Mouse (Mus musculus) cerebellum, adult 2 months (tissue): Measurements from ENCODE around the gene Dlgap5.
"Not testable (repeated sequence)": the region's sequence is repeated elsewhere in the genome, so short reads cannot be mapped to it uniquely, and the experiment has no call there.

ENCODE experiments used
- CTCF ChIP-seq: fragments of 200-500 bp; IDR thresholded peaks from 2 replicates; pipeline ENCODE4 v1.5.1; 2011; ENCODE audit warnings: low read depth, mild to moderate bottlenecking, control low read depth, low read length, moderate library complexity, borderline replicate concordance; ENCODE audit not compliant: insufficient read depth
- POLR2A ChIP-seq: fragments of 200-500 bp; IDR thresholded peaks from 2 replicates; pipeline ENCODE4 v1.6.1; 2011; ENCODE audit warnings: low read length, control low read depth, borderline replicate concordance; ENCODE audit not compliant: insufficient read depth

DNA sequence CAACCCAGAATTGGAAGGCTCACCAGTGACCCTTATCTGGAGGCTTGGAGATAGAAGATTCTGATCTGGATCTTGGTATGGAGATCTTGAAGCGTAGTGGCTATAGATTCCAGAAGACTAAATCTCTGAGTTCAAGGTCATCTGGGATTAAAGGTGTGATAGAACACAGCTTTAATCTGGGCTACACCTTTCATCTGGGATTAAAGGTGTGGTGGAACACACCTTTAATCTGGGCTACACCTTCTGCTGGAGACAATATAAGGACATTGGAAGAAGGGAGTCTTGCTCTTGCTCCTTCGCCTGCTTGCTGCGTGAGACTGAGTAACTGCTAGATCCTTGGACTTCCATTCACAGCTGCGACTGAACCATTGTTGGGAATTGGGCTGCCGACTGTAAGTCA lies 31.9 kb upstream of the Dlgap5 start, which contains the start of gene Fbxo34:
- TF ChIP-seq CTCF, POLR2A: not testable (repeated sequence)
